Mouse (Mus musculus) heart, postnatal 0 days (tissue): ENCODE results near the gene Sarm1. TPM values are rescaled to one million over a fixed set of nuclear protein-coding genes. Genes with fewer than 3 reads are reported as not detected.

ENCODE experiments used
- ATAC-seq: fragments of 200-750 bp; cut with Nextera tagmentation; 2 replicates; pipeline ENCODE4 v1.8.0; 2017; ENCODE audit warnings: low read depth, moderate number of reproducible peaks, moderate library complexity; ENCODE audit not compliant: insufficient read depth
- DNase-seq: peaks from one replicate; pipeline ENCODE4 v3.0.0-alpha.2; 2016; ENCODE audit warnings: low spot score
- H3K27ac ChIP-seq: fragments of 300-500 bp; sonication (generic); 2 replicates; pipeline ENCODE4 v1.5.1; 2014; ENCODE audit warnings: low read depth, mild to moderate bottlenecking
- H3K27me3 ChIP-seq: fragments of 300-500 bp; sonication (generic); 2 replicates; pipeline ENCODE4 v1.6.1; 2014; ENCODE audit warnings: low read length, mixed read lengths; ENCODE audit not compliant: control insufficient read depth, insufficient read depth
- H3K36me3 ChIP-seq: fragments of 300-500 bp; sonication (generic); replicated peaks from 2 replicates; pipeline ENCODE4 v1.6.1; 2014; ENCODE audit warnings: low read length, mixed read lengths; ENCODE audit not compliant: control insufficient read depth, insufficient read depth
- H3K4me1 ChIP-seq: fragments of 300-500 bp; sonication (generic); 2 replicates; pipeline ENCODE4 v1.6.1; 2014; ENCODE audit warnings: antibody characterized with exemption; ENCODE audit not compliant: control insufficient read depth, insufficient read depth
- H3K4me2 ChIP-seq: fragments of 300-500 bp; sonication (generic); 2 replicates; pipeline ENCODE4 v1.6.1; 2014; ENCODE audit warnings: low read depth, mild to moderate bottlenecking, low read length, moderate library complexity
- H3K4me3 ChIP-seq: fragments of 300-500 bp; sonication (generic); 2 replicates; pipeline ENCODE4 v1.5.1; 2014; ENCODE audit warnings: low read depth, low read length
- H3K9ac ChIP-seq: fragments of 300-500 bp; sonication (generic); replicated peaks from 2 replicates; pipeline ENCODE4 v1.6.1; 2014; ENCODE audit warnings: low read depth, low read length, mixed read lengths
- H3K9me3 ChIP-seq: fragments of 300-500 bp; sonication (generic); replicated peaks from 2 replicates; pipeline ENCODE4 v1.6.1; 2016; ENCODE audit warnings: low read length; ENCODE audit not compliant: control insufficient read depth
- CTCF ChIP-seq: IDR thresholded peaks from 2 replicates; pipeline ENCODE4 v1.5.1; 2016; ENCODE audit warnings: antibody characterized with exemption, control low read depth, low read depth
- EP300 ChIP-seq: IDR thresholded peaks from 2 replicates; pipeline ENCODE4 v1.6.1; 2016; ENCODE audit warnings: antibody characterized with exemption, low read depth
- WGBS: fragments of 180-500 bp; shearing (Covaris S2); extraction: QIAGEN DNeasy Blood & Tissue Kit; methylation state at CpG from one replicate; pipeline ENCODE4 v1.1.7; 2014; 5-methylcytosine and 5-hydroxymethylcytosine counted together
- polyA plus RNA-seq: library from polyadenylated mRNA; unstranded; fragments of >200 nt; fragmentation: Nextera tagmentation; extraction: Ambion mirVana; gene quantifications from 2 replicates; pipeline ENCODE4 v1.2.1, GENCODE M21; 2015
- total RNA-seq: library from RNA; depleted of rRNA; stranded (reverse); fragments of >200 nt; gene quantifications from 2 replicates; pipeline ENCODE4 v1.2.3, GENCODE M21; 2014; ENCODE audit warnings: low replicate concordance

Gene Sarm1
- total and polyA plus RNA-seq, 2 experiments from 2014 or later: not detected

DNA sequence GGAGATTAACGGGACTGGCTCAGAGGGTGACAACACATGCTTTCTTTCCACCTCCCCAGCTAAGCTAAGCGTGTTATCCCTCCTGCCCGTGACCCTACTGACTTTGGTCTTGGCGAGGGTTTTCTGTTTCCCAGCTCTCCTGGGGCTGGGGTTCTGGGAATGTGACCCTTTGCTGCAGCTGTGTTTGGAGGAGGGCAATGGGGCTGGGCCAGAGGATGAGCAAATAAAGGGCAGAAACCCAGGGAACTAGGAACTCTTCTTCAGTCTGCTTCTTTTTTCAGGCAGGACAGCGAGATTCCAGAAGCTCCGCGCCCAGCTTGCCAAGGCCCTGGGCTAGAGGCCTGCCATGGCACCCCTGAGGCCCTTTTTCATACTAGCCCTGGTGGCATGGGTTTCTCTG lies 1.4 kb upstream of the Sarm1 start, which contains the start of gene Vtn:
Vtn (plus strand) TSS at position 88 of the 400 bp plus-strand sequence.
- Histone ChIP-seq H3K9ac (no peak within 1 kb of the TSS), H3K27ac (no peak within 1 kb of the TSS)
- no peak for ATAC-seq

DNA sequence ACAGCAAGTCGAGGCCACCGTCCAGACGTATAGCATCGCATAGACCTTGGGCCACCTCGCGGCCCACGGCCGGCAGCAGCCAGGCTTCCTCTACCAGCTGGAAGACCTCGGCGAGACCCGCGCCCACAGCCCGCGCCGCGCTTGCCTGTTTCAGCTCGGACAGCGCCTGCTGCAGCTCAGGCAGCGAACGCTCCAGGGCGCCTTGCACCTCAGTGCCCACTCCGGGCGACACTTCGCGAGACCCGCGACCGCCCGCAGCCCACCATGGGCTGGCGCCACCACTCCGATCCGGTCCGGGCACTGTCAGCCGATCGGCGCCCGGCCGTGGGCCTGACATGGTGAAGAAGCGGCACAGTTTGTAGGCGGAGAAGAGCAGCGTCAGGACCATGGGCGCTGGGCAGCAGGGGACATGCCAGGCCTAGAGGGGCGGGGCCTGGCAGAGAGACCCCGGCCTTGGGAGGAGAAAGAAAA lies 448 bp downstream of the Sarm1 start:
- ATAC-seq: no peak; the same call in 1 of the 2 replicates

More for the DNA sequence above, 1.4 kb upstream of the Sarm1 start, which contains the start of gene Vtn:
- TF ChIP-seq CTCF (no peak), EP300 (no peak)
- H3K4me2 ChIP-seq: peak within 1 kb of the TSS; percentile 69
- 50% methylated on average over 7 of the region's 7 CpGs for WGBS
- no peaks in the 10 kb centered on the region for H3K9me3 ChIP-seq
- H3K4me1 ChIP-seq: 0 out of 2 replicates have a peak, but pooled peaks cover 4% of the 10 kb centered on the region
- peaks cover 71% of the 10 kb centered on the region for H3K27me3 ChIP-seq
- peak within 1 kb of the TSS; percentile 44 for H3K4me3 ChIP-seq
- no peaks in the 10 kb centered on the region for H3K36me3 ChIP-seq
- DNase-seq: no peak

DNA sequence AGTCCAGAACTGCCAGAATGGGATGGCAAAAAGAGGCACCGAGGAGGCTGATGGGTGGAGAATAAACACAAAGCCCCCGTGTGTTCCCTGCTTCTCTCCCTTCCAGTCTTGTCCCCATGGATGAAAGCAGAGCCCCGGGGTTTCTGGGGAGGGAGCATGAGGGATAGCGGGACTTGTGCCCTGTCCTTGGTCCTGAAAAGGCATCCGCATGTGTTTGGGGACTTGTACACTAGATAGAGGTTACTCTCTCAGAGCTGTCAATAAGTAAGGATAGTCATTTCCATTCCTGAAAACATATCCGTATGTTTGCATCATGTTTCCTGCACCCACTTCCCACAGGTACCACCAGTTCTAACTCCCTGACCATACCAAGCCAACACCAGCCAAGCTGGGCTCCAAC lies 1.6 kb downstream of the Sarm1 start:
- Histone ChIP-seq H3K9me3 (no peaks in the 10 kb centered on the region), H3K9ac (no peak overlapping the region), H3K27me3 (peaks cover 81% of the 10 kb centered on the region), H3K27ac (no peak overlapping the region), H3K4me1 (0 out of 2 replicates have a peak, but pooled peaks cover 4% of the 10 kb centered on the region), H3K36me3 (no peaks in the 10 kb centered on the region), H3K4me2 (no peak overlapping the region), H3K4me3 (no peak overlapping the region)
- TF ChIP-seq EP300: no peak
- no peak for TF ChIP-seq CTCF
- 5% methylated on average over 6 of the region's 6 CpGs for WGBS
- DNase-seq (peak; percentile 60), ATAC-seq (no peak)

More for the DNA sequence above, 448 bp downstream of the Sarm1 start:
- no peak overlapping the region for H3K27ac ChIP-seq
- 0 out of 2 replicates have a peak, but pooled peaks cover 4% of the 10 kb centered on the region for H3K4me1 ChIP-seq
- no peaks in the 10 kb centered on the region for H3K9me3 ChIP-seq
- H3K4me2 ChIP-seq: peak overlapping the region; percentile 69
- WGBS: under 1% methylated on average over 43 of the region's 44 CpGs
- peaks cover 77% of the 10 kb centered on the region for H3K27me3 ChIP-seq
- no peak overlapping the region for H3K9ac ChIP-seq
- H3K4me3 ChIP-seq: peak overlapping the region; percentile 44
- DNase-seq: no peak
- no peaks in the 10 kb centered on the region for H3K36me3 ChIP-seq
- no peak for TF ChIP-seq EP300
- TF ChIP-seq CTCF: no peak

DNA sequence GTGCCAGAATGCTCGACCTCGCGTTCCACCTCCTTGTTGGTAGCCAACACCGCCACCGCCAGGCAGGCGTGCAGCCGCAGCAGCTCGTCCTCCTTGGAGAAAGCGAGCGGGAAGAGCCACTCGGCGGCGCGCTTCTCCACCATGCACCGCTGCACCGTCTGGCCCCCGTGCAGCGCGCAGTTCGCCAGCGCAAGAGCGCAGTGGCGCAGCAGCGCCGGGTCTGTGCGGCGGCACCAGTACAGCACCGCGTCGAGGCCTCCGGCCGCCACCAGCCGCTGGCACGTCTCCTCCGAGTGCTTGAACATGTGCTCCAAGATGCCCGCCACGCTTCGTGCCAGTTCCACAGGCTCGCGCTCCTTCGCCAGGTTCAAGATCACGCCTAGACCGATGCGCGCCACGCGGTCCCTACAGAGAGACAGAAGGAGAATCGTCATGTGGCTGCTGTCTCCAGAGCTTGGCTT lies 6.7 kb downstream of the Sarm1 start:
- Histone ChIP-seq H3K9ac (no peak overlapping the region), H3K27me3 (peaks cover 76% of the 10 kb centered on the region), H3K4me2 (peak overlapping the region; percentile 21; the same call in 1 of the 2 replicates), H3K27ac (no peak overlapping the region), H3K36me3 (no peaks in the 10 kb centered on the region), H3K4me3 (0 out of 2 replicates have a peak overlapping the region, but pooled peaks have one; percentile 16), H3K9me3 (no peaks in the 10 kb centered on the region), H3K4me1 (no peaks in the 10 kb centered on the region)
- DNase-seq (no peak), ATAC-seq (no peak)
- peak; percentile 16; the same call in 1 of the 2 replicates for TF ChIP-seq CTCF
- TF ChIP-seq EP300: no peak
- 12% methylated on average over 48 of the region's 48 CpGs for WGBS

DNA sequence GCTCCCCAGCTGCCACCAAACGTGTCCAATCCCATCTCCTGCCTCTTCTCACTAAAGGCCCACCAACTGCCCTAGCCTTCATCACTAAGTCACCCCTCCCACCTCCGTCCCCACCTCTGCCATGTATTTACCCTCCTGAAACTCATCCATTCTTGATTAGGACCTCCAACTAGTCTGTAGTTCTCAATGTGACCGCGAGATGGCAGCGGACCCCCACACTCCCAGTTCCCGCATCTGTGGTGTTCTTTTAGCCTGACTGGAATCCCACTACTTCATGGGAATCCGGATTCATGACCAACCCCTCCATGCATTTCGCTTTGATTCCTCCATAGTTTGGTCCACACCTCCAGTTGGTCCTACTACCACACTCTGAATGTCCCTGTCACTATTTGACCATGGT lies 9.4 kb downstream of the Sarm1 start:
- no peak overlapping the region for H3K4me2 ChIP-seq
- peak; percentile 74 for TF ChIP-seq CTCF
- TF ChIP-seq EP300: no peak
- H3K36me3 ChIP-seq: no peaks in the 10 kb centered on the region
- no peak overlapping the region for H3K9ac ChIP-seq
- 3% methylated on average over 8 of the region's 8 CpGs for WGBS
- DNase-seq: peak; percentile 40
- H3K4me3 ChIP-seq: no peak overlapping the region
- H3K27me3 ChIP-seq: peaks cover 75% of the 10 kb centered on the region
- no peaks in the 10 kb centered on the region for H3K9me3 ChIP-seq
- no peak for ATAC-seq
- H3K27ac ChIP-seq: no peak overlapping the region
- H3K4me1 ChIP-seq: no peaks in the 10 kb centered on the region

DNA sequence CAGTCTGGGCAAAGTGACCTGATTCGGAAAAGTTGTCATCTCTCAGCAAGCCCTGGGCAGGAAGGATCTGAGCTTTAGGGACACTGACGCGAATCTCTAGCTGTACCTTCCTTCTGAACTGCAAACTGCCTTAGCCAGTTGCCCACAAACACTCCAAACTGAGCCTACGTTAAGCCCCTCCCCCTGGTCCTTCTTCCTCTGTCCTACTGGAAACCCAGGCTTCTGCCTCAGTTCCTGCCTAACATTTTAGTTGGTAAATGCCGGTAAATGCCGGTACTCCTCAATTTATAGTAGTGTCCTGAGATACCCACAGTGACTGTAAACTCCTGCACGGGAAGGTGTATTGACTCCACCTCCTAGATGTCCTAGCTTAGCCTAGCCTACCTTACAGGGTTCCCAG lies 13.9 kb downstream of the Sarm1 start:
- peaks cover 39% of the 10 kb centered on the region for H3K27me3 ChIP-seq
- H3K9ac ChIP-seq: no peak overlapping the region
- no peak for ATAC-seq
- WGBS: 42% methylated on average over 7 of the region's 7 CpGs
- DNase-seq: no peak
- no peak overlapping the region for H3K27ac ChIP-seq
- no peak overlapping the region for H3K4me2 ChIP-seq
- no peaks in the 10 kb centered on the region for H3K4me1 ChIP-seq
- no peaks in the 10 kb centered on the region for H3K9me3 ChIP-seq
- TF ChIP-seq CTCF (no peak), EP300 (no peak)
- H3K36me3 ChIP-seq: no peaks in the 10 kb centered on the region
- no peak overlapping the region for H3K4me3 ChIP-seq
